In genomic region chr2:102955232-102955631, GRCm38 (mm10) we compare ENCODE assay signal across 17 mouse cellular contexts.
"Had no signal": no experiment of that assay in that cellular context is flagged by ENCODE, and none has a peak within 500 bp of the region (broad histone marks: within the 10 kb centered on the region; RNA-seq: fewer than 3 reads in every experiment).

No protein-coding gene starts in this region.

- ATAC-seq: liver, postnatal 0 days; lung, postnatal 0 days; midbrain, embryonic 16.5 days had no signal

- H3K36me3 ChIP-seq: liver, embryonic 15.5 days; lung, embryonic 15.5 days; midbrain, embryonic 12.5 days; neural tube, embryonic 12.5 days had no signal

- H3K4me3 ChIP-seq: liver, embryonic 15.5 days; lung, embryonic 15.5 days; megakaryocyte, embryonic 14.5 days; midbrain, embryonic 12.5 days; neural tube, embryonic 12.5 days had no signal

- H3K9ac ChIP-seq: liver, embryonic 15.5 days; liver, postnatal 0 days; lung, embryonic 15.5 days; midbrain, embryonic 12.5 days; neural tube, embryonic 12.5 days had no signal

- DNase-seq: liver, postnatal 0 days; lung, adult 2 months; lung, postnatal 14 days; lung, postnatal 36 days; midbrain, embryonic 14.5 days; right cerebral cortex, postnatal 14 days; thymus, adult 18-20 months; thymus, postnatal 14 days; thymus, postnatal 36 days had no signal

- H3K27ac ChIP-seq: liver, embryonic 15.5 days; lung, embryonic 15.5 days; macrophage; midbrain, embryonic 12.5 days; neural tube, embryonic 12.5 days had no signal

- H3K27me3 ChIP-seq: liver, embryonic 15.5 days; lung, embryonic 15.5 days; midbrain, embryonic 12.5 days; neural tube, embryonic 12.5 days had no signal

- H3K4me2 ChIP-seq: liver, embryonic 15.5 days; lung, embryonic 15.5 days; midbrain, embryonic 12.5 days; neural tube, embryonic 12.5 days had no signal

- H3K4me1 ChIP-seq: liver, embryonic 15.5 days; lung, embryonic 15.5 days; megakaryocyte, embryonic 14.5 days; midbrain, embryonic 12.5 days; neural tube, embryonic 12.5 days had no signal

- H3K9me3 ChIP-seq: liver, embryonic 15.5 days; lung, embryonic 15.5 days; megakaryocyte, embryonic 14.5 days; midbrain, embryonic 12.5 days; neural tube, embryonic 12.5 days had no signal
